Mouse (Mus musculus) heart, embryonic 14.5 days (tissue): Measurements from ENCODE around the gene Gm7544. TPM values are rescaled to one million over a fixed set of nuclear protein-coding genes. Genes with fewer than 3 reads are reported as not detected.
"Not testable (repeated sequence)": the region's sequence is repeated elsewhere in the genome, so short reads cannot be mapped to it uniquely, and the experiment has no call there.

Experiments
- ATAC-seq: fragments of 200-750 bp; cut with Nextera tagmentation; 2 replicates; pipeline ENCODE4 v1.8.0; 2017; ENCODE audit warnings: low read depth, moderate TSS enrichment; ENCODE audit not compliant: insufficient number of reproducible peaks, insufficient read depth, low FRiP score
- H3K27ac ChIP-seq, 2 experiments: fragments of 200-500 bp in 1 of 2; fragments of 300-500 bp in 1 of 2; sonication (generic) in 1 of 2; replicated peaks in 1 of 2; 2 replicates each; pipeline ENCODE4 v1.5.1; 2012 to 2014; ENCODE audit warnings: low read depth in 2 of 2, low read length in 2 of 2, control low read depth in 1 of 2, mild to moderate bottlenecking in 1 of 2, mixed read lengths in 1 of 2; ENCODE audit not compliant: control insufficient read depth in 1 of 2, insufficient read depth in 1 of 2
- H3K27me3 ChIP-seq: fragments of 300-500 bp; sonication (generic); 2 replicates; pipeline ENCODE4 v1.6.1; 2014; ENCODE audit warnings: mild to moderate bottlenecking, low read length, control low read depth; ENCODE audit not compliant: control insufficient read depth, insufficient read depth
- H3K36me3 ChIP-seq: fragments of 300-500 bp; sonication (generic); 2 replicates; pipeline ENCODE4 v1.6.1; 2014; ENCODE audit warnings: mild to moderate bottlenecking, control low read depth, low read length, mixed read lengths; ENCODE audit not compliant: control insufficient read depth, insufficient read depth
- H3K4me1 ChIP-seq, 2 experiments: fragments of 200-500 bp in 1 of 2; fragments of 300-500 bp in 1 of 2; sonication (generic) in 1 of 2; 2 replicates each; pipeline ENCODE4 v1.6.1; 2012 to 2014; ENCODE audit warnings: low read length in 2 of 2, control low read depth in 1 of 2, mixed read lengths in 1 of 2; ENCODE audit not compliant: control insufficient read depth in 2 of 2, insufficient read depth in 2 of 2
- H3K4me2 ChIP-seq: fragments of 300-500 bp; sonication (generic); 2 replicates; pipeline ENCODE4 v1.6.1; 2014; ENCODE audit warnings: mild to moderate bottlenecking, low read length
- H3K4me3 ChIP-seq, 2 experiments: fragments of 200-500 bp in 1 of 2; fragments of 300-500 bp in 1 of 2; sonication (generic) in 1 of 2; 2 replicates each; pipeline ENCODE4 v1.5.1; 2012 to 2014; ENCODE audit warnings: low read length in 2 of 2, mild to moderate bottlenecking in 2 of 2, control low read depth in 1 of 2, low read depth in 1 of 2, moderate library complexity in 1 of 2; ENCODE audit not compliant: control insufficient read depth in 1 of 2, insufficient read depth in 1 of 2
- H3K9ac ChIP-seq: fragments of 300-500 bp; sonication (generic); 2 replicates; pipeline ENCODE4 v1.6.1; 2014; ENCODE audit warnings: mild to moderate bottlenecking, low read length
- H3K9me3 ChIP-seq: fragments of 300-500 bp; sonication (generic); 2 replicates; pipeline ENCODE4 v1.6.1; 2016; ENCODE audit warnings: low read length, control low read depth; ENCODE audit not compliant: control insufficient read depth
- WGBS: fragments of 180-500 bp; shearing (Covaris S2); extraction: QIAGEN DNeasy Blood & Tissue Kit; methylation state at CpG from one replicate; pipeline ENCODE4 v1.1.7; 2014; 5-methylcytosine and 5-hydroxymethylcytosine counted together
- polyA plus RNA-seq: library from polyadenylated mRNA; unstranded; fragments of >200 nt; fragmentation: Nextera tagmentation; extraction: Ambion mirVana; gene quantifications from 2 replicates; pipeline ENCODE4 v1.2.1, GENCODE M21; 2014

Gene Gm7544
- not detected in 2 replicates for polyA plus RNA-seq

- not testable (repeated sequence) for H3K27ac ChIP-seq, H3K4me3 ChIP-seq, H3K9ac ChIP-seq, ATAC-seq, H3K4me2 ChIP-seq, H3K36me3 ChIP-seq, H3K9me3 ChIP-seq, H3K27me3 ChIP-seq, H3K4me1 ChIP-seq
These were observed at the start of gene Gm7544 for GRCm38 (mm10) chr1:82955913-82956312. Gm7544 (minus strand) TSS chr1:82956013.

- not testable (repeated sequence) for H3K4me2 ChIP-seq, H3K27me3 ChIP-seq, H3K27ac ChIP-seq, H3K36me3 ChIP-seq, ATAC-seq, H3K4me3 ChIP-seq, H3K9ac ChIP-seq, H3K4me1 ChIP-seq, H3K9me3 ChIP-seq
- 94% methylated on average over 8 of the region's 9 CpGs for WGBS
These were observed 44.5 kb upstream of the Gm7544 start, which contains the start of gene Gm47959 for GRCm38 (mm10) chr1:83000306-83000705. Gm47959 (plus strand) TSS chr1:83000548.

- WGBS = 86% methylated on average over 3 of the region's 3 CpGs
These were observed 38.1 kb upstream of the Gm7544 start for GRCm38 (mm10) chr1:82993947-82994346.

GRCm38 (mm10) chr1:82992093-82992492 is 36.3 kb upstream of the Gm7544 start:
- Histone ChIP-seq H3K36me3 (no peaks in the 10 kb centered on the region), H3K27ac (no peak overlapping the region), H3K9me3 (no peaks in the 10 kb centered on the region), H3K4me2 (no peak overlapping the region), H3K9ac (no peak overlapping the region), H3K4me3 (no peak overlapping the region), H3K27me3 (no peaks in the 10 kb centered on the region), H3K4me1 (peaks cover 0 to 7% of the 10 kb centered on the region in 2 experiments; a peak in 2 of 4 replicates)
- ATAC-seq = no peak
- whole genome bisulfite sequencing = 89% methylated on average over 6 of the region's 6 CpGs

More at GRCm38 (mm10) chr1:82993947-82994346, 38.1 kb upstream of the Gm7544 start:
- Histone ChIP-seq H3K4me1 (peaks cover 0 to 7% of the 10 kb centered on the region in 2 experiments; a peak in 2 of 4 replicates), H3K27ac (no peak overlapping the region), H3K4me2 (no peak overlapping the region), H3K9me3 (no peaks in the 10 kb centered on the region), H3K9ac (no peak overlapping the region), H3K36me3 (no peaks in the 10 kb centered on the region), H3K27me3 (no peaks in the 10 kb centered on the region), H3K4me3 (no peak overlapping the region)
- no peak for ATAC-seq

GRCm38 (mm10) chr1:82991596-82991995 is 35.8 kb upstream of the Gm7544 start:
- Histone ChIP-seq H3K27me3 (no peaks in the 10 kb centered on the region), H3K27ac (no peak overlapping the region), H3K36me3 (no peaks in the 10 kb centered on the region), H3K4me2 (no peak overlapping the region), H3K4me1 (peaks cover 0 to 7% of the 10 kb centered on the region in 2 experiments; a peak in 2 of 4 replicates), H3K4me3 (no peak overlapping the region), H3K9me3 (no peaks in the 10 kb centered on the region), H3K9ac (no peak overlapping the region)
- no peak for ATAC-seq
- WGBS = 85% methylated on average over 3 of the region's 3 CpGs

GRCm38 (mm10) chr1:82991062-82991461 is 35.2 kb upstream of the Gm7544 start:
- H3K36me3 ChIP-seq = no peaks in the 10 kb centered on the region
- 57% methylated on average over 4 of the region's 4 CpGs for WGBS
- ATAC-seq = no peak
- H3K4me3 ChIP-seq = no peak overlapping the region
- H3K9ac ChIP-seq = no peak overlapping the region
- H3K9me3 ChIP-seq = no peaks in the 10 kb centered on the region
- no peak overlapping the region for H3K4me2 ChIP-seq
- H3K4me1 ChIP-seq = peaks cover 0 to 7% of the 10 kb centered on the region in 2 experiments; a peak in 2 of 4 replicates
- no peaks in the 10 kb centered on the region for H3K27me3 ChIP-seq
- no peak overlapping the region for H3K27ac ChIP-seq

GRCm38 (mm10) chr1:82987530-82988198 is 31.9 kb upstream of the Gm7544 start:
- ATAC-seq = no peak
- 20% methylated on average over 4 of the region's 4 CpGs for WGBS
- Histone ChIP-seq H3K27ac (no peak overlapping the region), H3K9me3 (peaks cover 6% of the 10 kb centered on the region), H3K9ac (no peak overlapping the region), H3K4me2 (no peak overlapping the region), H3K4me1 (peaks cover 0 to 7% of the 10 kb centered on the region in 2 experiments; a peak in 2 of 4 replicates), H3K27me3 (no peaks in the 10 kb centered on the region), H3K4me3 (no peak overlapping the region), H3K36me3 (no peaks in the 10 kb centered on the region)

- WGBS = 89% methylated on average over 6 of the region's 6 CpGs
These were observed 30.9 kb upstream of the Gm7544 start for GRCm38 (mm10) chr1:82986738-82987137.

More at GRCm38 (mm10) chr1:82986738-82987137, 30.9 kb upstream of the Gm7544 start:
- Histone ChIP-seq H3K4me1 (peaks cover 0 to 7% of the 10 kb centered on the region in 2 experiments; a peak in 2 of 4 replicates), H3K4me2 (no peak overlapping the region), H3K9me3 (peaks cover 6% of the 10 kb centered on the region), H3K27ac (no peak overlapping the region), H3K36me3 (no peaks in the 10 kb centered on the region), H3K9ac (no peak overlapping the region), H3K27me3 (no peaks in the 10 kb centered on the region), H3K4me3 (no peak overlapping the region)
- ATAC-seq = no peak
